Mouse (Mus musculus): Measurements from ENCODE around the gene Epp13. TPM values are rescaled to one million over a fixed set of nuclear protein-coding genes. Genes with fewer than 3 reads are reported as not detected.
"Not testable (repeated sequence)": the region's sequence is repeated elsewhere in the genome, so short reads cannot be mapped to it uniquely, and the experiment has no call there.

The Epp13 gene
- not detected in 2 replicates for total RNA-seq (2017)

DNA sequence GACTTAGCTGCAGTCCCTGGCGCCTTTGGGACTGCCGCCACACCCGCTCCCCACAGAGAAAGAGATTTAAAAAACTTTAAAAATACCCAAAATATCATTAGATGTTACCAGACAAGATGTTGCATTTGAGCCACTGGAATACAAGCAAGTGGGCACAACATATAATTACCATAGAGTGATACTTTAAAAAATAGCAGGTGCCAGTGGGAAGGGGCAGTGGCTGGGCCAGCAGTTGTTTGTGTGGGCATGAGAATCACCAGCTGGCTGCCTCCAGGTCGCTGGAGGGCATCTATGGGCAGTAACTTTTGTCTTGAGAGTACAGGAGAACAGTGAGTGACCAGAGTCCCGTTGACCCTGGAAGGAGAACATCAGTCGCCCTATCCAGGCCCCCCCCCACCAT, at the start of gene Epp13:
TSS of gene Epp13 (plus strand) at position 301 of the 400 bp plus-strand sequence.
- no peak for ATAC-seq (replicated peaks; ENCODE audit: low read depth, poor library complexity, severe bottlenecking)

- ATAC-seq (replicated peaks; ENCODE audit: low read depth, poor library complexity, severe bottlenecking), result no peak
Observed at GRCm38 (mm10) chr7:6204200-6204599, 48.3 kb upstream of the Epp13 start.

GRCm38 (mm10) chr7:6213144-6213543, 39.4 kb upstream of the Epp13 start:
- peak; percentile 50; the same call in 1 of the 2 replicates for ATAC-seq (replicated peaks; ENCODE audit: low read depth, poor library complexity, severe bottlenecking)

DNA sequence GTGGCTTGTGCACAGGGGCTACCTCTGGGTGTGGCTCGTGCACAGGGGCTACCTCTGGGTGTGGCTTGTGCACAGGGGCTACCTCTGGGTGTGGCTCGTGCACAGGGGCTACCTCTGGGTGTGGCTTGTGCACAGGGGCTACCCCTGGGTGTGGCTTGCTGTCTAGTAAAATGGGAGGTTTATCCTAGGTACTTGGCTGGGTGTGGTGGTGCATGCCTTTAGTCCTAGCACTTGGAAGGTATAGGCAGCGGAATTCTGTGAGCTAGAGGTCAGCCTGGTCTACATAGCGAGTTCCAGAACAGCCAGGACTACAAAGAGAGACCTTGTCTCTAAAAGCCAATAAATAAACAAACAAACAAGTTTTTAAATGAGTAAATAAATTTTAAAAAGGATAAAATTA, 37.8 kb upstream of the Epp13 start:
- ATAC-seq (replicated peaks; ENCODE audit: low read depth, poor library complexity, severe bottlenecking), result not testable (repeated sequence)

DNA sequence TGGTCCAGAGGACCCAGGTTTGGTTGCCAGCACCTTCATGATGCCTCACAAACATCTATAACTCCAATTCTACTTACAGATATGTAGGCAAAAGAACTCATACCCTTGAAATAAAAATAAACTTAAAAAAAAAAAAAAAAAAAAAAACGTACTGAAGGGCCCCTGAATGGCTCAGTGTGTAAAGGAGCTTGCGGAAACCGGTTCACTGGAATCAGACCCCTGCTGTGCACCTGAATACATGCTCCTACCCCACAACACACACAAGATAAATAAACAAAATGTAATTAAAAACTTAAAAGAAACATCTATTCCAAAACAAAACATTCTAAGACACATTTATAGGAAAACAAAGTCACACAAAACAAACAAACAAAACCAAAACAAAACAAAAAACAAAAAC, 32.4 kb upstream of the Epp13 start:
- ATAC-seq (replicated peaks; ENCODE audit: low read depth, poor library complexity, severe bottlenecking), result no peak

DNA sequence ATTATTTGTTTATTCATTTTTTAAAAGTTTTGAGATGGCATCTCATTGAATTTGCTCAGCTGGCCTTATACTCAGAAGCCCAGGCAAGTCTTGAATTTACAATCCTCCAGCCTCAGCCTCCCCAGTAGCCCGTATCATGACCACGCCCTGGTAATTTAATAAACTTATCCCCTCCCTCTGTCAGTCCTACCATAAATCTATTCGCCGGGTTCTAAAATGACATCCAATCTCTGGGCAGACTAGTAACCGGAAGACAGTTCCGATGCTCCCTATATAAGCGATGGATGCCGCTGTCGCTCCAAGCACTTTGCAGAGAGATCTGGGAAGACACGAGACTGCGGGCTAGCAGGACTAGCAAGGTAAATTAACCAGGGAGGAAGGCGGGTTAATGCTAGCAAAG, 30.5 kb upstream of the Epp13 start, which contains the start of gene Zscan5b:
TSS of gene Zscan5b (plus strand) at position 301 of the 400 bp plus-strand sequence.
- no peak for ATAC-seq (replicated peaks; ENCODE audit: low read depth, poor library complexity, severe bottlenecking)

GRCm38 (mm10) chr7:6228491-6228890, 24.0 kb upstream of the Epp13 start:
- ATAC-seq (replicated peaks; ENCODE audit: low read depth, poor library complexity, severe bottlenecking), result not testable (repeated sequence)

- no peak for ATAC-seq (replicated peaks; ENCODE audit: low read depth, poor library complexity, severe bottlenecking)
Observed at GRCm38 (mm10) chr7:6239787-6240186, 12.7 kb upstream of the Epp13 start.

GRCm38 (mm10) chr7:6240841-6241425, 11.6 kb upstream of the Epp13 start:
- peak; percentile 88 for ATAC-seq (replicated peaks; ENCODE audit: low read depth, poor library complexity, severe bottlenecking)

DNA sequence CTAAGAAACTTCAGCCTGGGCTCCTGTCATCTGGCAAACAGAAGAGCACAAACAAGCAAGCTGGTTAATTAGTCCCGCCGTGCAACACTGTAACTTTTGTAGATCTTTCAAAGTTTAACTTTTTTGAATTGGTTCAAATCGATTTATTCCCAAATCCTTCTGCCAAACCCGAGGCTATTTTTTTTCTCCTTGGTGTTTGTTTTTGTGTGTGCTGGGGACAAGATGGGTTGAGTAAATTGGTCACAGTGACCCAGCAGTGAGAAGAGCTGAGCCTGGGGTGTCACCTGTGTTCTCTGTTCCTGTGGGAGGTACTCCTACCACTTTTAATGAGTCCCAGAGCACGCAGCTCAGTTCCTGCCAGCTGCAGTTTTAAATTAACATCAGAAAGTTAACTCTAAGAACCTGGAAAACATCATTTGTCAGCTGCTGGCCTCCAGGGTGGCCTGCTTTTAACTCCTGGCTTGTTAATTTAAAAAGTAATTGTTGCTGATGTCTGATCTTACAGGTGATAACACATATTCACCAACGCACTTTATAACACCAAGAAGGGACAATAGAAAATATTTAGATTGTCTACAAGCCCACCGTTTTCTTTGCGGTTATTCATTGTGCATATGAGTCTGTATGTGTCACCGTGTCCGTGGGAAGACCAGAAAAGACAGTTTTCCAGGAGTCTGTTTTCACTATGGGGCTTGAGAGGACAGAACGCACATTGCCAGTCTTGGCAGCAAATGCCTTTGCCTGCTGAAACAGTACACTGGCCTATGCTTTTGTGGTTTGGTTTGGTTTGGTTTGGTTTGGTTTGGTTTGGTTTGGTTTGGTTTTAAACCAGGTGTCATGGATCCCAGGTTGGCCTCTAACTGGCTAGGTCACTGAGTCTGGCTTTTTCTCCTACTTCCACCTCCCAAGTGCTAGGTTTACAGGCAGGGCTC, 7.9 kb upstream of the Epp13 start:
- no peak for ATAC-seq (replicated peaks; ENCODE audit: low read depth, poor library complexity, severe bottlenecking)

DNA sequence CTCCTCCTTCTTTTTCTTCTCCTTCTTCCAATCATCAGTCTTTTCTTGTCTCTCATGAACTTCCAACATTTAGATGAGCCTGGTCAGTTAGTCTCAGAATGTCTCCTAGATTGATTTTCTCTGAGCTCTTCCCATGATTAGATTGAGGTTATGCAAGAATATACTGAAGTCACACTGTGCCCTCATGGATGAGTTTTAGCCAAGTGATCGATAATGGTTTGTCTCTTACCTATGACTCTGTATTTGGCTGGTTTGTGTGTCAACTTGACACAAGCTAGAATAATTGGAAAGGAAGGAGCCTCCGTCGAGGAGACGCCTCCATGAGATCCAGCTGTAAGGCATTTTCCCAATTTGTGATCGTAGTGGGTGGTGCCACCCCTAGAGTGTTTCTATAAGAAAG, 1.9 kb downstream of the Epp13 start:
- no peak for ATAC-seq (replicated peaks; ENCODE audit: low read depth, poor library complexity, severe bottlenecking)

- no peak for ATAC-seq (replicated peaks; ENCODE audit: low read depth, poor library complexity, severe bottlenecking)
Observed at GRCm38 (mm10) chr7:6257386-6257785, 4.9 kb downstream of the Epp13 start.

GRCm38 (mm10) chr7:6258232-6259220, 6.0 kb downstream of the Epp13 start:
- ATAC-seq (replicated peaks; ENCODE audit: low read depth, poor library complexity, severe bottlenecking), result no peak

DNA sequence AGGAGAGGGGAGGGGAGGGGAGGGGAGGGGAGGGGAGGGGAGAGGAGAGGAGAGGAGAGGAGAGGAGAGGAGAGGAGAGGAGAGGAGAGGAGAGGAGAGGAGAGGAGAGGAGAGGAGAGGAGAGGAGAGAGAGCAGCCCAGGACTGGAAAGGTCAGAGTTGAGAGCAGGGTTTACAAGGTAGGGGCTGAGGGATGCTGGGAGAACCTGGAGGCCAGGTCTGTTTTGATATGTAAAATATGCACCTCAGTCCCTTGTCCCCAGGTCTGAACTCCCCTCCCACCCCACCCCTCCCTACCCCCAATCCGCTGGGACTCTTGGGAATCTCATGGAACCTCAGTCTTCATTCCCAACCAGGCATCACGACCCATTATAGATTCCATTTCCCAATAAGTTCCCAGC, 7.5 kb downstream of the Epp13 start:
- ATAC-seq (replicated peaks; ENCODE audit: low read depth, poor library complexity, severe bottlenecking), result not testable (repeated sequence)

DNA sequence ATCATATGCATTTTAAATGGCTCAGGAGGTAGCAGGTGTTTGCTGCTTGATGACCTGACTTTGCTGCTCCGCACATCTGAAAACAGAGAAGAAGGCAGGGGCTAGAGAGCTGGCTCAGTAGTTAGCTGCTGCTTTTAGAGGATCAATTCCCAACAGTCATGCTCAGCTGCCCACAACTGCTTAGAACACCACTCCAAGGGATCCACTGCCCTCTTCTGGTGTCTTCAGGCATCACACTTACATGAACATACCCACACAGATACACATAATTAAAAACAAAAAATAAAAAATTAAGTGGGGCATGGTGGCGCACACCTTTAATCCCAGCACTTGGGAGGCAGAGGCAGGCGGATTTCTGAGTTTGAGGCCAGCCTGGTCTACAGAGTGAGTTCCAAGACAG, 9.6 kb downstream of the Epp13 start:
- no peak for ATAC-seq (replicated peaks; ENCODE audit: low read depth, poor library complexity, severe bottlenecking)

- ATAC-seq (replicated peaks; ENCODE audit: low read depth, poor library complexity, severe bottlenecking), result no peak
Observed at GRCm38 (mm10) chr7:6262984-6263383, 10.5 kb downstream of the Epp13 start.

GRCm38 (mm10) chr7:6265695-6266094, 13.2 kb downstream of the Epp13 start:
- peak; percentile 87 for ATAC-seq (replicated peaks; ENCODE audit: low read depth, poor library complexity, severe bottlenecking)

- peak; percentile 60 for ATAC-seq (replicated peaks; ENCODE audit: low read depth, poor library complexity, severe bottlenecking)
Observed at GRCm38 (mm10) chr7:6277906-6278305, 25.4 kb downstream of the Epp13 start.

DNA sequence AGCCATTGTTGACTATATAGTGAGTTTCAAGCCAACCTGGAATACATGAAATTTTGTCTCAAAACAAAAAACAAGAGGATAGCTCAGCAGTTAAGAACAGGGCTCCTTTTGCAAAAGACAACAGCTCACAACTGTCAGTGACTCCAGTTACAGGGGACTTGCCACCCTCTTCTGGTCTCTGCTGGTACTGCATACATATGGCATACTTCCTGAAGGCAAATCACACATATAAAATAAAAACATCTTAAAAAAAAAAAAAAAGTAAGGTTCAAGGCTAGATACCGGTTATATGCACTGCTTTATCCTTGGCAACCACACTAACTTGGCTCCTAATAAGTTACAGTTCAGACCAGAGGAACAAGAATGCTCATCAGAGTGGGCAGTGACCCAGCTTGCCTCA, 30.2 kb downstream of the Epp13 start:
- ATAC-seq (replicated peaks; ENCODE audit: low read depth, poor library complexity, severe bottlenecking), result peak; percentile 43

- ATAC-seq (replicated peaks; ENCODE audit: low read depth, poor library complexity, severe bottlenecking), result peak; percentile 69
Observed at GRCm38 (mm10) chr7:6283451-6284075, 31.1 kb downstream of the Epp13 start.
